Mouse (Mus musculus) monocyte, adult 2 months (primary cell): ENCODE data around the gene Paqr9.
A peak's percentile ranks its signal among the peaks of the same experiment; 100 is the strongest.
"Not testable (repeated sequence)": the region's sequence is repeated elsewhere in the genome, so short reads cannot be mapped to it uniquely, and the experiment has no call there.

Source experiments
- DNase-seq, 2 experiments: peaks; one replicate each; pipeline ENCODE4 v3.0.0; 2022; ENCODE audit warnings: low spot score in 2 of 2, low read depth in 1 of 2

Gene Paqr9

GRCm38 (mm10) chr9:95559059-95559935 lies at the start of gene Paqr9:
Paqr9 (plus strand) TSS chr9:95559657.
- DNase-seq = no peak

GRCm38 (mm10) chr9:95510693-95511404 lies 48.6 kb upstream of the Paqr9 start:
- DNase-seq = no peak

- DNase-seq = peak; percentile 89 to 94
Observed at GRCm38 (mm10) chr9:95511472-95512330, 47.8 kb upstream of the Paqr9 start, which contains the start of gene U2surp. U2surp (minus strand) TSS chr9:95511996.

GRCm38 (mm10) chr9:95512331-95513030 lies 47.0 kb upstream of the Paqr9 start:
- no peak for DNase-seq

DNA sequence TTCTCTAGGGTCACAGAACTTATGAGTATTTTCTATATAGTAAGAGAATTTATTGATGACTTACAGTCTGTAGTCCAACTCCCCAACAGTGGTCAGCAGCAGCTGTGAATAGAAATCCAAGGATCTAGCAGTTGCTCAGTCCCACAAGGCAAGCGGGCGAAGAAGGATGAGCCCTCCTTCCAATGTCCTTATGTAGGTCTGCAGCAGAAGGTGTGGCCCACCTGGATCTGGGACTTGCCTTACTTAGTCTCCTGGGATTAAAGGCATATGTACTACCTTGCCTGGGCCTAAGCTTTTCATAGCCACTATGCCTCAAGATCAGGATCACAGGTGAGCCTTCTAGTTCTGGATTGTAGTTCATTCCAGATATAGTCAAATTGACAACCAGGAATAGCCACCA lies 45.7 kb upstream of the Paqr9 start:
- DNase-seq = no peak

GRCm38 (mm10) chr9:95514361-95514760 lies 45.1 kb upstream of the Paqr9 start:
- DNase-seq = not testable (repeated sequence)

- no peak for DNase-seq
Observed at GRCm38 (mm10) chr9:95520563-95520962, 38.9 kb upstream of the Paqr9 start.

- no peak for DNase-seq
Observed at GRCm38 (mm10) chr9:95521031-95521430, 38.4 kb upstream of the Paqr9 start.

- no peak for DNase-seq
Observed at GRCm38 (mm10) chr9:95521566-95521965, 37.9 kb upstream of the Paqr9 start.

DNA sequence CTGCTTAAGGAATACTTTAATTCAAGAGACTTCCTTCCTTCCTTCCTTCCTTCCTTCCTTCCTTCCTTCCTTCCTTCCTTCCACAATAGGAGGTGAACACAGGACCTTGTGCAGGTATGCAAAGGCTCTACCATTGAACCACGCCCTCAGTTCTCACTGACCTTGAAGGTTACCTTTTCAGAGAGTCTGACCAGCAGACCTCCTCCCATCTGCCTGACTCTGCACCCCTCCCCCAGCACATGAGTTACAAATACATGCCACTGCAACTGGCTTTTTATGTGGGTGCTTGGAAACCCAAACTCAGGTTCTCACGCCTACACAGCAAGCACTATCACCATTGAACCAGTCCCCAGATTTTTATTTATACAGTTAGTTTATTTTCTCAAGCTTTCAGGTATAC lies 36.9 kb upstream of the Paqr9 start:
- no peak for DNase-seq

DNA sequence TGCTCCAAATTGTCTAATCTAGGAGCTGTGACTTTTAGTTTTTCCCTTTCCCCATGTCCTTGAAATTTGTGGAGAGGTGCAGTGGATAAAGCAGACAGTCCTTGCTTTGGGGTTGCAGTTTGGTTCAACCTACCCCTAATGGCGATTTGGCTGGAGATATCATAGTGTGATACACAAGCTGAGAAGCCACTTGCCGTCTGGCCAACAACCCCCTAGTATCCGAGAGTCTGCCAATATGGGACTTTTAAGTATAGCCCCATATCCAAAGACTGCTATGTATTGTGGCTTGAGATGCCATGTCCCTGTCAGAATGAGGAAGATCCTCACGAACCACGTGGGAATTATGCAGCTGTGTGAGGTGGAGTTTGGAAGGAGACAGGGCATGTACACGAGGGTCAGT lies 34.1 kb upstream of the Paqr9 start:
- no peak for DNase-seq

DNA sequence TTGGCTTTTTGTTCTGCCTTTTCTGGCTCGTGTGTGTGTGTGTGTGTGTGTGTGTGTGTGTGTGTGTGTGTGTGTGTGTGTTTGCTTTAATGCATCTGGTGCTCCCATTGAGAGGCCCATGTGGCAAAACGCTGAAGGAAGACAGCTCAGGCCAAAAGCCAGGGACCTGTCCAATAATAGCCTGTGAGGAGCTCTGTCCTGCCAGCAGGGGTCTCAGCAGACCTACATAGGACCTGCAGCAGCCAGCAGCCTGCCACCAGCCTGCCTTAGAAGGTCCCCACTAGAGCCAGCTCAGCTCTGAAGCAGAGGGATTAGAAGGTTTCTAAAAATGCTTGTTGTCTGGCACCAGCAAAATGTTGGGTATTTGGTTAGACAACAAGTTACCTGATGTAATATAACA lies 33.5 kb upstream of the Paqr9 start:
- DNase-seq = no peak

GRCm38 (mm10) chr9:95527676-95528075 lies 31.8 kb upstream of the Paqr9 start:
- DNase-seq = no peak

GRCm38 (mm10) chr9:95531144-95531543 lies 28.3 kb upstream of the Paqr9 start:
- DNase-seq = no peak

DNA sequence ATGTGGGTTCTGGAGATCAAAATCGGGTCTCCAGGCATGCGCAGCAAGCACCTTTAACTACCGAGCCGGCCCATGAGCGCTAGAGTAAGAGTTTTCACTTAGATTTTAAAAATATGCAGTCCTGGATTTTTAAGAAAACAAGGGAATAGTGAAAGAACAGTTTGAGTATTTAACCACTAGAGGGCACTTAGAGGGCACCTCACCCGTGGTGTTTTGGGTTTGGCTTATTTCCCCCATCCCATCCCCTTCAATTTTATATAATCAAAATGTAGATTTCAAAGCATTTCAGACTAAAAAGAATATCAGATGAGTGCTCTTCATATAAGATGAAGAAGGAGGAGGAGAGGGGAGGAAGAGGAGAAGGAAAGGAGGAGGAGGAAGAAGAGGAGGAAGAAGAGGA lies 25.6 kb upstream of the Paqr9 start:
- DNase-seq = no peak

GRCm38 (mm10) chr9:95539176-95539800 lies 20.2 kb upstream of the Paqr9 start:
- no peak for DNase-seq

GRCm38 (mm10) chr9:95540487-95540886 lies 19.0 kb upstream of the Paqr9 start:
- peak; percentile 36 to 46 for DNase-seq

DNA sequence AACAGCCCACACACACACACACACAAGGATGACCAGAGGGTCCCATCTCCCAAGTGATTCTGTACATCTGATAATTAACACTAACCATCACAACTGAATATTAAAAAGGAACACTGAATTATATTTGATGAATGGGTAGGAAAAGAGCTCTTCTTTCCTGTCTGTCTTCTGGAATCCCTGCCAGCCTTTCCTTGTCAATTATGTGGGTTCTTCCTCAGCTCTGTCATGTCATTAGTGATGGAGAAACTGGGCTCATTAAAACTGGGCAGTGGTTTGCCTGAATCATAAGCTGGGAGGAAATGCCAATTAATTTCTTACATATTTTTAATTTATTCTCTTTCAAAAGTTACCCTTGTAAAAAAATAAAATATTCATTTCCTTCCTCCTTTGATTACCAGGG lies 18.2 kb upstream of the Paqr9 start:
- no peak for DNase-seq

GRCm38 (mm10) chr9:95541650-95542432 lies 17.6 kb upstream of the Paqr9 start:
- DNase-seq = no peak

- DNase-seq = no peak
Observed at GRCm38 (mm10) chr9:95542475-95542874, 17.0 kb upstream of the Paqr9 start.
